Mouse (Mus musculus) ES-E14 (cell line): Measurements from ENCODE around the gene Rmi1.

Experiments
- CHD2 ChIP-seq: IDR thresholded peaks from 2 replicates; pipeline ENCODE4 v1.6.1; 2014; ENCODE audit warnings: mild to moderate bottlenecking, low read depth, low read length, inconsistent platforms
- HCFC1 ChIP-seq: IDR thresholded peaks from 2 replicates; pipeline ENCODE4 v1.6.1; 2012; ENCODE audit warnings: low read length, inconsistent platforms, borderline replicate concordance; ENCODE audit not compliant: insufficient read depth
- MAFK ChIP-seq: IDR thresholded peaks from 2 replicates; pipeline ENCODE4 v1.6.1; 2014; ENCODE audit warnings: mild to moderate bottlenecking, low read depth, low read length, inconsistent platforms; ENCODE audit not compliant: insufficient read depth
- ZC3H11A ChIP-seq: IDR thresholded peaks from 2 replicates; pipeline ENCODE4 v1.6.1; 2012; ENCODE audit warnings: low read depth, mild to moderate bottlenecking, inconsistent platforms, low read length, borderline replicate concordance
- ZNF384 ChIP-seq: IDR thresholded peaks from 2 replicates; pipeline ENCODE4 v1.6.1; 2012; ENCODE audit warnings: low read depth, low read length, inconsistent platforms

- TF ChIP-seq ZNF384 = no peak
- no peak for TF ChIP-seq CHD2
- TF ChIP-seq ZC3H11A = no peak
- no peak for TF ChIP-seq MAFK
- no peak for TF ChIP-seq HCFC1
Measured at GRCm38 (mm10) chr13:58415374-58415773, 13.3 kb downstream of the Rmi1 start.
